Mouse (Mus musculus): ENCODE data around the gene Tenm4. TPM values are rescaled to one million over a fixed set of nuclear protein-coding genes. Genes with fewer than 3 reads are reported as not detected.
"Not testable (repeated sequence)": the region's sequence is repeated elsewhere in the genome, so short reads cannot be mapped to it uniquely, and the experiment has no call there.

Gene Tenm4
- polyA plus RNA-seq, 1 experiment from 2014 or later, result 62.8 TPM

DNA sequence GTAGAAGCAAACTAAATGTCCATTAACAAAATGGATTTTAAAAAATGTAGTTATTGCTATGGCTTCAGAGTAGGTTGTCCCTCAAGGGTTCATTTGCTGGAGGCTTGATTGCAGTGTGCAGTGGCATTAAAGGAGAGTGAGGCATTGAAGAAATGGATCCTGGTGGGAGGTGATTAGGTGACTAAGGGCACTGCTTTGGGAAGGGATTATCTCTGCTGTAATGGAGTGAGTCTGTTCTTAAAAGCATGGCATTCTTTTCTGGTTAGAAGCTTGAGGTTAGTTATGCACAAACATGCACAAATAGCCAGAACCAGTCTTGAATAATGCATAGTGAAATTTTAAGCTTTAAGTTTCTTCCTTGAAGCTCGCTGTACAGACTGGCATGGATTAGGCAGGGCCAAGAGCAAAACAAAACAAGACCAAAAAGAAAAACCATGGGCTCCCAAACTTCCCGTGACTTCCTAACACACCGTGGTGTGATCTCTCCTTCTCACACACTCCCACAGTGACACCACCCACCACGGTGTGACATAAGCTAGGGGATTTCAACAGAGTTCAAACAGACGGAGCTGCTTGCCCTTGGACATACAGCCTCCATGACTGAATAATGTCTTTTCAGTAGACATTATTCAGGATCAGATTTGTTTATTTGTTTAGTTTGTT, 772.8 kb downstream of the Tenm4 start:
- Histone ChIP-seq H3K4me3 (no peak overlapping the region), H3K27me3 (no peaks in the 10 kb centered on the region), H3K9ac (no peak overlapping the region), H3K36me3 (no peaks in the 10 kb centered on the region), H3K4me2 (replicated peaks) (no peak overlapping the region), H3K9me3 (no peaks in the 10 kb centered on the region), H3K4me1 (no peaks in the 10 kb centered on the region), H3K27ac (no peak overlapping the region)
- WGBS, result 59% methylated on average over 5 of the region's 5 CpGs
- 0 out of 2 replicates have a peak, but pooled peaks have one; percentile 56 for ATAC-seq (ENCODE audit: insufficient number of reproducible peaks, insufficient read depth, low FRiP score, low TSS enrichment)

DNA sequence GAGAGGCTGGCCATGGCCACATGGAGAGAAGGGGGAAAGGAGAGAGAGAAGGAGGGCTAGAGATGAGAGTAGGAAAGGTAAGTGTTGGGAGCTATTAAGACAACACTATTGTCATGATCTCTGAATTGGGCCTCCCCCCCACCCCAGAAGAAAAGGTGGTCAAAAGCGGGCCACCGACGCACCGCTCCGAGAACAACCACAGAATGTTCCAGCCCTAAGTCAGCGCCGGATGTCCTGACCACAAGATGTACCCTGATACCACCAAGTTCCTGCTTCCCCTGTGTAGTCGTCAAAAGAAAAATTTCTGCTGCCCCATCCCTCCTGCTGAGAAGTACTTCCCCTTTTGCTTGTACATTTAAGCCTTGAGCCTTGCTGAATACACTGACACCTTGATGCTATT, 775.5 kb downstream of the Tenm4 start:
- 92% methylated on average over 8 of the region's 8 CpGs for WGBS
- not testable (repeated sequence) for H3K36me3 ChIP-seq; ATAC-seq (ENCODE audit: insufficient number of reproducible peaks, insufficient read depth, low FRiP score, low TSS enrichment); H3K27me3 ChIP-seq; H3K27ac ChIP-seq; H3K4me3 ChIP-seq; H3K9ac ChIP-seq; H3K9me3 ChIP-seq; H3K4me1 ChIP-seq; H3K4me2 ChIP-seq (replicated peaks)

DNA sequence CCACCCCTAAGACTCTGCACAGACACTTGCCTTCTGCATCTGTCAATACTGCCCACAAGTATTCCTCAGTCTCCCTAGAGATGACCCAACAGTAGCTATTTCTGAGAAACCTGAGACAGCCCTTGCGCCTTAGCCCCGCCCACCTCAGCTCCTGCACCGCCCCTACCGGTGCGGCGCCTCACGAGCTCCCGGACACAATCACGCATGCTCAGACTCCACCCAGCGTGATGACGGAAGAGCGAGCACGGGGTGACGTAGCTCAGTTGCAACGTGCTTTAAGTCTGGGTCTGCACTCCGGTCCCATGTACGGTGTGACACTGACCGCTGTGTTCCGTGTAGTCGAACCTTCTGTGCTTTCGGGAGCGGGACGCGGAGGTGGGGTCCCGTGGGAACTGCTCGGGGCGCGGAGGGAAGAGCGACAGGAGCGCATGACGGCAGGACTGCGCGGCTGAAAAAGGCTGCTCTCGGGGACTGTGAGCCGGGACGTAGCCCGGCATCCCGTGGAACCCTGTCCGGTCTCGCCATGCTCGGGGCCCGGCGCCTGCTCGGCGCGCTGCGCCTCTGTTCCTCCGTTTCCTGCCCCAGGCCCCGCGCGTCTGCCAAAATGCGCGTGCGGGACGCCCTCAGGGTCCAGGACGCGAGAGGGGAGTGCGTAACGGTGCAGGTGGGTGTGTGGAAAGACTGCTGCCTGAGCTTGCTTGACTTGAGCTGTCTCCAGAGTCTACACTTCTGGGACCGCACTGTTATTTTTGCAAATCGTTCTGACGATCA, 780.4 kb downstream of the Tenm4 start, which contains the start of gene Nars2:
Nars2 (plus strand) TSS at position 225 of the 771 bp plus-strand sequence.
- peak within 1 kb of the TSS; percentile 78 for H3K9ac ChIP-seq

DNA sequence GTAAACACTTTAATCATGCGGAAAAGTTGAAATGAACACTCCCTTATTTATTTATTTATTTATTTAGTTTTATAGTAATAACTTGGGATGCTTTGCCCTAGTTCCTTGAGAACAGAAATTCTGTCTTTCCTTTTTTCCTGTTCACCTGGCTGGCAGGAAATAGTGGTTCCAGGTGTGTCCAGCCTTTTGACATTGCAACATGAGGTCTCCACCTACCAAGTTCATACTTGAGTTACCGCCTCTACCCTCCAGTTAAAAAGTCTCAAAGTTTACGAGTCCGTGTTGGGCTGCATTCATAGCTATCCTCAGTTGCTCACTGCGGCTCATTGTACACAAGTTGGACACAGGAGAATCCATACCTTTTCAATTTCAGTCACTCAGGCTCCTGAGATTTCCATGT, 781.0 kb downstream of the Tenm4 start:
- Histone ChIP-seq H3K4me3 (peak overlapping the region; percentile 93), H3K27ac (0 out of 2 replicates have a peak overlapping the region, but pooled peaks have one; percentile 82), H3K9ac (peak overlapping the region; percentile 78), H3K4me1 (peaks cover 8% of the 10 kb centered on the region), H3K27me3 (no peaks in the 10 kb centered on the region), H3K4me2 (replicated peaks) (peak overlapping the region; percentile 68), H3K36me3 (0 out of 2 replicates have a peak, but pooled peaks cover 2% of the 10 kb centered on the region), H3K9me3 (no peaks in the 10 kb centered on the region)
- 35% methylated on average over 5 of the region's 5 CpGs for WGBS
- no peak for ATAC-seq (ENCODE audit: insufficient number of reproducible peaks, insufficient read depth, low FRiP score, low TSS enrichment)

More for the DNA sequence above, 780.4 kb downstream of the Tenm4 start, which contains the start of gene Nars2:
- WGBS, result under 1% methylated on average over 62 of the region's 62 CpGs
- no peaks in the 10 kb centered on the region for H3K36me3 ChIP-seq
- H3K9me3 ChIP-seq, result no peaks in the 10 kb centered on the region
- H3K4me1 ChIP-seq, result peaks cover 8% of the 10 kb centered on the region
- peak within 1 kb of the TSS; percentile 82 for H3K27ac ChIP-seq
- H3K27me3 ChIP-seq, result no peaks in the 10 kb centered on the region
- ATAC-seq (ENCODE audit: insufficient number of reproducible peaks, insufficient read depth, low FRiP score, low TSS enrichment), result peak; percentile 99
- H3K4me3 ChIP-seq, result peak within 1 kb of the TSS; percentile 93
- H3K4me2 ChIP-seq (replicated peaks), result peak within 1 kb of the TSS; percentile 68

DNA sequence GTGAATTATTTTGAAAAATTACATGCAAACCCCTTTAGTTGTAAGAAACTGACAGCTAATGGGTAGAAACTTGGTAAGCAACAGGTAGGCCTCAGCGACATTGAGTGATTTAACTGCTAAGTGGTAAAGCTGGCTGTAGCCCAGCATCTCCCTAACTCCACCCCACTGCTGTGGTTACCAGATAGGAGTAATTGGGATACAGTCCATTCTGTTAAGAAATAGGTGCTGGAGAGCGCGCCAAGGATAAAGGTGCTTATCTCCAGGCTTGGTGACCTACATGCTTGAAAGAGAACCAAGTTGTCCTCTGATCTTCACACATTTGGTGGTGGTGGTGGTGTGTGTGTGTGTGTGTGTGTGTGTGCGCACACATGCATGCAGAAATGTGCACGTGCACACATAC, 788.1 kb downstream of the Tenm4 start:
- Histone ChIP-seq H3K36me3 (peaks cover 21% of the 10 kb centered on the region; the same call in 1 of the 2 replicates), H3K27ac (no peak overlapping the region)
- WGBS, result 92% methylated on average over 5 of the region's 5 CpGs

More for the DNA sequence above, 788.1 kb downstream of the Tenm4 start:
- Histone ChIP-seq H3K9ac (no peak overlapping the region), H3K4me2 (replicated peaks) (no peak overlapping the region), H3K9me3 (no peaks in the 10 kb centered on the region), H3K4me3 (no peak overlapping the region), H3K27me3 (no peaks in the 10 kb centered on the region), H3K4me1 (no peaks in the 10 kb centered on the region)
- ATAC-seq (ENCODE audit: insufficient number of reproducible peaks, insufficient read depth, low FRiP score, low TSS enrichment), result no peak

MicroRNAs within 50 kb of the gene (microRNA counts, 519-probe panel; counts per million panel counts)
- microRNA mmu-miR-708, result 2,068 counts per million, percentile 67 among the panel's probes with 10 or more counts

Small RNA genes lying within 50 kb of the gene (microRNA-seq; reads per million reads assigned to microRNA genes)
- gene Mir6394 (not detected), gene Mir708 (4,068 reads per million, percentile 88 among the genes with 10 or more reads in this experiment)

Data from embryonic facial prominence, embryonic 12.5 days (tissue).